Comparison of ENCODE assay signal across 1 mouse cellular context in the genomic region with DNA sequence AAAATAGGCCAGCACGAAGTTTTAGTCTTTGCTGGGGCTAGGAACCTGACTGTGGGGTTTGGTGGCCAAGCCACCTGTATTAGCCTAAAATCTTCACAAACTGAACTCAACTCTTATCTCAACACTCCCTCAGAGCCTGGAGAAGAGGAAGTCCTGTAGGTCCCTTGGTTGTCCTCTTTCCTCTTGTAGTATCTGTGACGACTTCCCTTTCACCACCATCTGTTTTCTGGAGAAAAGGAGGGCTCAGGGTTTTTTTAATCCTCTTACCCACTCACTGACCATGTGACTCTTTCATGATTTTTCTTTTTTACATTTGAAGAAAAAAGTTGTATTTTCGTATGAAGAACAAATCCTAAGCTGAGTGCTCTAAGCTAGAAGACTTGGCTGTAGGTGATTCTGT.
TF ChIP-seq lines count a peak whose summit lies in the region.

No protein-coding gene starts in this region.

TF ChIP-seq in MEL, 35 proteins besides CTCF, POLR2A, EP300 and RAD21:
- TF ChIP-seq TAL1 (IDR thresholded peaks at IDR 0.05; ENCODE audit: low read length): 0 out of 2 replicates have a peak, but pooled peaks have one; percentile 40
- no peak for TF ChIP-seq SMC3 (IDR thresholded peaks at IDR 0.05; ENCODE audit: low read depth, low read length)
- TF ChIP-seq JUND (IDR thresholded peaks at IDR 0.05; ENCODE audit: low read depth, low read length): no peak
- TF ChIP-seq HCFC1 (IDR thresholded peaks at IDR 0.05; ENCODE audit: low read depth, low read length): 0 out of 2 replicates have a peak, but pooled peaks have one; percentile 35
- peak; percentile 76 for TF ChIP-seq ETS1 (IDR thresholded peaks at IDR 0.05; ENCODE audit: low read depth, low read length)
- TF ChIP-seq MAZ (IDR thresholded peaks at IDR 0.05; ENCODE audit: low read depth, low read length): no peak
- TF ChIP-seq SIN3A (IDR thresholded peaks at IDR 0.05; ENCODE audit: low read length): peak; percentile 48; the same call in 1 of the 2 replicates
- no peak for TF ChIP-seq USF2 (IDR thresholded peaks at IDR 0.05; ENCODE audit: borderline replicate concordance in 1 of 2, insufficient read depth in 1 of 2, low read depth in 1 of 2, low read length in 2 of 2)
- peak; percentile 84 for TF ChIP-seq GATA1 (IDR thresholded peaks at IDR 0.05; ENCODE audit: low read depth, low read length)
- peak; percentile 58 for TF ChIP-seq ZNF384 (IDR thresholded peaks at IDR 0.05; ENCODE audit: low read depth, low read length)
- TF ChIP-seq MXI1 (IDR thresholded peaks at IDR 0.05; ENCODE audit: low read depth, low read length): peak; percentile 39; the same call in 1 of the 2 replicates
- peak; percentile 61; the same call in 1 of the 2 replicates for TF ChIP-seq MYC (IDR thresholded peaks at IDR 0.05; ENCODE audit: low read depth, low read length)
- TF ChIP-seq MEF2A (IDR thresholded peaks at IDR 0.05; ENCODE audit: extremely low read depth, insufficient replicate concordance, low read depth, low read length, poor library complexity, severe bottlenecking): no peak
- TF ChIP-seq RCOR1 (IDR thresholded peaks at IDR 0.05; ENCODE audit: low read depth, low read length): peak; percentile 39; the same call in 1 of the 2 replicates
- no peak for TF ChIP-seq GABPA (IDR thresholded peaks at IDR 0.05; ENCODE audit: low read depth, low read length)
- peak; percentile 40; the same call in 1 of the 2 replicates for TF ChIP-seq TCF12 (IDR thresholded peaks at IDR 0.05; ENCODE audit: low read depth, low read length)
- peak; percentile 55 for TF ChIP-seq USF1 (IDR thresholded peaks at IDR 0.05; ENCODE audit: low read depth, low read length)
- TF ChIP-seq CHD1 (IDR thresholded peaks at IDR 0.05; ENCODE audit: low read depth, low read length): no peak
